Mouse (Mus musculus) midbrain, embryonic 16.5 days (tissue): ENCODE measurements around the gene Sphk2. TPM values are rescaled to one million over a fixed set of nuclear protein-coding genes. Genes with fewer than 3 reads are reported as not detected.

Experiments
- ATAC-seq: fragments of 200-750 bp; cut with Nextera tagmentation; 2 replicates; pipeline ENCODE4 v1.8.0; 2017; ENCODE audit warnings: moderate TSS enrichment
- H3K27ac ChIP-seq: fragments of 300-500 bp; sonication (generic); 2 replicates; pipeline ENCODE4 v1.5.1; 2014; ENCODE audit warnings: mild to moderate bottlenecking, low read length, mixed read lengths
- H3K27me3 ChIP-seq: fragments of 300-500 bp; sonication (generic); 2 replicates; pipeline ENCODE4 v1.6.1; 2014; ENCODE audit warnings: low read depth, low read length, mixed read lengths; ENCODE audit not compliant: control insufficient read depth, insufficient read depth
- H3K36me3 ChIP-seq: fragments of 300-500 bp; sonication (generic); 2 replicates; pipeline ENCODE4 v1.6.1; 2014; ENCODE audit warnings: mild to moderate bottlenecking, low read length, moderate library complexity, mixed read lengths; ENCODE audit not compliant: control insufficient read depth, insufficient read depth
- H3K4me1 ChIP-seq: fragments of 300-500 bp; sonication (generic); 2 replicates; pipeline ENCODE4 v1.6.1; 2014; ENCODE audit warnings: mild to moderate bottlenecking, low read length, mixed read lengths; ENCODE audit not compliant: control insufficient read depth, insufficient read depth
- H3K4me2 ChIP-seq: fragments of 300-500 bp; sonication (generic); 2 replicates; pipeline ENCODE4 v1.6.1; 2014; ENCODE audit warnings: mild to moderate bottlenecking, low read length, mixed read lengths
- H3K4me3 ChIP-seq: fragments of 300-500 bp; sonication (generic); 2 replicates; pipeline ENCODE4 v1.5.1; 2014; ENCODE audit warnings: low read depth, mild to moderate bottlenecking, low read length, moderate library complexity, mixed read lengths
- H3K9ac ChIP-seq: fragments of 300-500 bp; sonication (generic); 2 replicates; pipeline ENCODE4 v1.6.1; 2014; ENCODE audit warnings: low read depth, low read length, mixed read lengths
- H3K9me3 ChIP-seq: fragments of 300-500 bp; sonication (generic); replicated peaks from 2 replicates; pipeline ENCODE4 v1.6.1; 2014; ENCODE audit warnings: mild to moderate bottlenecking, low read length, mixed read lengths; ENCODE audit not compliant: control insufficient read depth, poor library complexity, severe bottlenecking
- WGBS: fragments of 180-500 bp; shearing (Covaris S2); extraction: QIAGEN DNeasy Blood & Tissue Kit; methylation state at CpG from one replicate; pipeline ENCODE4 v1.1.7; 2014; 5-methylcytosine and 5-hydroxymethylcytosine counted together
- polyA plus RNA-seq: library from polyadenylated mRNA; unstranded; fragments of >200 nt; fragmentation: Nextera tagmentation; extraction: Ambion mirVana; gene quantifications from 2 replicates; pipeline ENCODE4 v1.2.1, GENCODE M21; 2015

Sphk2 gene
- polyA plus RNA-seq, 1 experiment from 2014 or later, result 21.9 TPM

DNA sequence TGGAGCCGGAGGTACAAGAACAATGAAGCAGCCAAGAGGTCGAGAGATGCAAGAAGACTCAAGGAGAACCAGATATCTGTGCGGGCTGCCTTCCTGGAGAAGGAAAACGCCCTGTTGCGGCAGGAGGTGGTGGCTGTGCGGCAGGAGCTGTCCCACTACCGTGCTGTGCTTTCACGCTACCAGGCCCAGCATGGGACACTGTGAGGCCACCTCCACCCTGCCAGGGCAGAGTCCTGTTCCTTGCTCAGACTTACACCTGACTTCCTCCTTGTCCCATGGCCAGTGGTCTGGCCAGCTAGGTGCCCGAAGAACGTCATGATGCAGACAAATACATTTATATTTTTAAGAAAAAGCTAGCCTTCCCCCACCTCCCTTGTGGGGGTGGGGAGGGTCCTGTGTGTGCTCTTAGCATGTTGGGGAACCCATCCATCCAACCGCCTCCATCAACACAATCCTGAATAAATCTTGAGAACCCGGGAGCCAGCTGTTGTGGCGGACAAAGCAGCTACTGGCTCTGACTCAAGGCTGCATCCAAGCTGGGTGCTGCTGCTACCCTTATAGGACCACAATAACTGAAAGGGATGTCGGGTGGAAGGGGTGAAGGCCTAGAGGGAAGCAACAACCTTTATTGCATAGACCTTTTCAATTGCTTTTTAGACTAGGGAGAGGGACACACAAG, 8.0 kb downstream of the Sphk2 start:
- no peaks in the 10 kb centered on the region for H3K9me3 ChIP-seq
- WGBS, result 66% methylated on average over 14 of the region's 14 CpGs
- H3K36me3 ChIP-seq, result peaks cover 29% of the 10 kb centered on the region
- H3K4me3 ChIP-seq, result no peak overlapping the region
- H3K9ac ChIP-seq, result peak overlapping the region; percentile 38; the same call in 1 of the 2 replicates
- no peaks in the 10 kb centered on the region for H3K27me3 ChIP-seq
- peak overlapping the region; percentile 79 for H3K27ac ChIP-seq
- H3K4me1 ChIP-seq, result peaks cover 57% of the 10 kb centered on the region
- H3K4me2 ChIP-seq, result peak overlapping the region; percentile 98
- ATAC-seq, result no peak

GRCm38 (mm10) chr7:45709036-45709435, 8.8 kb downstream of the Sphk2 start:
- H3K27ac ChIP-seq, result peak overlapping the region; percentile 79
- no peaks in the 10 kb centered on the region for H3K9me3 ChIP-seq
- no peak overlapping the region for H3K9ac ChIP-seq
- 22% methylated on average over 6 of the region's 6 CpGs for WGBS
- ATAC-seq, result peak; percentile 15; the same call in 1 of the 2 replicates
- no peak overlapping the region for H3K4me3 ChIP-seq
- H3K27me3 ChIP-seq, result no peaks in the 10 kb centered on the region
- H3K36me3 ChIP-seq, result peaks cover 29% of the 10 kb centered on the region
- peaks cover 51% of the 10 kb centered on the region for H3K4me1 ChIP-seq
- peak overlapping the region; percentile 98 for H3K4me2 ChIP-seq

DNA sequence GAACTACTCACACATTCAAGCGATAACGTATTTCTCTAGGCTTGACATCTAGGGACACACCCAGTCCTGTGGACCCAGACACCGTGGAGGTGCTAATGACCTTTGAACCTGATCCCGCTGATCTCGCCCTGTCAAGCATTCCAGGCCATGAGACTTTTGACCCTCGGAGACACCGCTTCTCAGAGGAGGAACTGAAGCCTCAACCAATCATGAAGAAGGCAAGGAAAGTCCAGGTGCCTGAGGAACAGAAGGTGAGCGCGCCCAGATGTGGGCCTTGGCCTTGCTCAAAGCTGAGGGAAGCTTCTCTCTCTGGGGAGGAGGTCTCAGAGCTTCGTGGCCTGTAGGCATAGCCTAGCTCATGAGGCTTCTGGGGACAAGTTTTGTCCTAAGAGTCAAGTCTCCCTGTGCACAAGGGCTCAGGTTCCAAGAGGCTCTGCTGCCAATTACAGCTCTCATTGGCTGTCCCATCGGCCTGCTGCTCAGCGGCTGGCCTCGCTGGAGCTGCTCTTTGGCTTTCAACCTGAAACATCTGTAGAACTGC, 9.5 kb downstream of the Sphk2 start:
- peaks cover 28% of the 10 kb centered on the region for H3K36me3 ChIP-seq
- 56% methylated on average over 13 of the region's 13 CpGs for WGBS
- H3K27ac ChIP-seq, result peak overlapping the region; percentile 79
- H3K4me3 ChIP-seq, result no peak overlapping the region
- peak overlapping the region; percentile 31; the same call in 1 of the 2 replicates for H3K9ac ChIP-seq
- no peaks in the 10 kb centered on the region for H3K27me3 ChIP-seq
- no peak for ATAC-seq
- peak overlapping the region; percentile 98 for H3K4me2 ChIP-seq
- peaks cover 57% of the 10 kb centered on the region for H3K4me1 ChIP-seq
- H3K9me3 ChIP-seq, result no peaks in the 10 kb centered on the region

DNA sequence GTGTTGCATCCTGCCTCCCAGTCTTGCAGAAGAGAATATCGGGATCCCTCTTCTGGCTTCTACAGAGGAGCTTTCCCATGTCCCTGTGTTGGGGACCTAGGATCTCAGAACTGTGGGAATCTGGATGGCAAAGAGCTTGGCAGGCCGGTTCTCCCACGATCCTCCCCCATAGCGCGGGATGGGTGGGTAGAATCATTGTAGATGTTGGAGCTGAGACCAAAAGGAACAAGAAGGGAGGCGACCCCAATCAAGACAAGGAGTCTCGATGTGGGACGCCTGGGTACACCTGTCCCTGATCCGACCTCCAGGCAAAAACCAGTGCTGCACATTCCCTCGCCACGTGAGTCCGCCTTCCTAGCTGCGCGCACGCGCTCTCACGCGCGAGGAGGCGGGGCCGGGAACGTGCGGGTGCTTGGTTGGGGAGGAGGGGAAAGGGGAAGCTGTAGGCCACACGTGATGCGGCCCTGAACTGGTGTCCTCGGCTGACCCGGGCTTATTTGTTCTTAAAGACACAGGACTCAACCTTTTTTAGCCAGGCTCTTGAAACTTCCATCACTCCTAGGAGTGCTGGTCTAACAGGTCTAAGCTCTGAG, 10.3 kb downstream of the Sphk2 start:
- no peak for ATAC-seq
- Histone ChIP-seq H3K27me3 (no peaks in the 10 kb centered on the region), H3K9ac (peak overlapping the region; percentile 84), H3K4me3 (peak overlapping the region; percentile 62), H3K27ac (peak overlapping the region; percentile 60), H3K36me3 (peaks cover 20% of the 10 kb centered on the region), H3K4me2 (peak overlapping the region; percentile 98), H3K4me1 (peaks cover 65% of the 10 kb centered on the region), H3K9me3 (no peaks in the 10 kb centered on the region)
- 1% methylated on average over 27 of the region's 27 CpGs for WGBS

DNA sequence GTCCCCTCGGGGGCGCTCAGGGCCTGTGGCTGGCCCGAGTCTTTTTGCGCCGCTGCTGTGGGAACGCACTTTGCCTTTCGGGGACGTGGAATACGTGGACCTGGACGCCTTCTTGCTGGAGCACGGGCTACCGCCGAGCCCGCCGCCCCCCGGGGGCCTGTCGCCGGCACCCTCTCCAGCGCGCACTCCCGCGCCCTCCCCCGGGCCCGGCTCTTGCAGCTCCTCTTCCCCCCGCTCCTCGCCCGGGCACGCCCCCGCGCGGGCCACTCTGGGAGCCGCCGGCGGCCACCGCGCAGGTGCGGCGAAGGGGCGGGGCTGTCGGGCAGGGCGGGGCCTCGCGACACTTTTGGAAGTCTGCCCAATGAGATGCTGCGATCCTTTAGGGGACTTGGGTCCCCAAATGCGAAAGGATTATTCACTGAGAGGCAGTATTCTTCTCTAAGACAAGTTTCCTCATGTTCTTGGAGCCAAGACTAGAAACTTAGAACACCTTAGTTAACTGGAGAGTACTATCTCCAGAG, 11.0 kb downstream of the Sphk2 start:
- H3K9ac ChIP-seq, result peak overlapping the region; percentile 84
- peak overlapping the region; percentile 62 for H3K4me3 ChIP-seq
- H3K4me1 ChIP-seq, result peaks cover 65% of the 10 kb centered on the region
- peak overlapping the region; percentile 60 for H3K27ac ChIP-seq
- H3K36me3 ChIP-seq, result peaks cover 17% of the 10 kb centered on the region
- H3K27me3 ChIP-seq, result no peaks in the 10 kb centered on the region
- peak overlapping the region; percentile 98 for H3K4me2 ChIP-seq
- no peak for ATAC-seq
- no peaks in the 10 kb centered on the region for H3K9me3 ChIP-seq
- WGBS, result under 1% methylated on average over 42 of the region's 45 CpGs

DNA sequence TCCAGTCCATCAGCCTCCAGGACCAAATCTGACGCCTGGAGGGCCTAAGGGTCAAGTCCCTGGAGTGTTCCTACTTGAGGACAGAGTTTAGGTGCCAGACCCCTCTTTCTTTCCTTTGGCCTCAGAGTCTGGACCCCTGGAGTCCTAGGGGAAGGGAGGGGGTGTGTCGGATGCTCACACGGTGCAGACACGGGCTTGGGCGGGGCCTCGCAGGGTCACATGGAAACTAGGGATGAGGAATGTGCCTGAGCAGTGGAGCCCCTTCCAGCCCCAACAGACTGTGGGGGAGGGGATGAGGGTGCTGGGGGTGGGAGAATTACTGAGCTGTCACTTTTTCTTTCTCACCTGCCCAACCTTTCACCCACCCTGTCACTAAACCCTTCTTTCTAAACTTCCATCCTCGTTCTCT, 11.9 kb downstream of the Sphk2 start:
- H3K36me3 ChIP-seq, result peaks cover 8% of the 10 kb centered on the region
- WGBS, result 0% methylated on average over 7 of the region's 7 CpGs
- peaks cover 72% of the 10 kb centered on the region for H3K4me1 ChIP-seq
- H3K4me2 ChIP-seq, result peak overlapping the region; percentile 98
- H3K4me3 ChIP-seq, result peak overlapping the region; percentile 62
- H3K9ac ChIP-seq, result peak overlapping the region; percentile 84
- no peak for ATAC-seq
- no peaks in the 10 kb centered on the region for H3K9me3 ChIP-seq
- H3K27ac ChIP-seq, result no peak overlapping the region
- no peaks in the 10 kb centered on the region for H3K27me3 ChIP-seq

GRCm38 (mm10) chr7:45705443-45705864, 12.3 kb downstream of the Sphk2 start:
- no peaks in the 10 kb centered on the region for H3K27me3 ChIP-seq
- peak overlapping the region; percentile 67 for H3K27ac ChIP-seq
- WGBS, result 0% methylated on average over 21 of the region's 21 CpGs
- H3K4me3 ChIP-seq, result peak overlapping the region; percentile 62
- H3K9ac ChIP-seq, result peak overlapping the region; percentile 84
- H3K9me3 ChIP-seq, result no peaks in the 10 kb centered on the region
- peaks cover 4% of the 10 kb centered on the region; the same call in 1 of the 2 replicates for H3K36me3 ChIP-seq
- H3K4me1 ChIP-seq, result peaks cover 76% of the 10 kb centered on the region
- H3K4me2 ChIP-seq, result peak overlapping the region; percentile 98
- no peak for ATAC-seq

GRCm38 (mm10) chr7:45704730-45705442, 12.9 kb downstream of the Sphk2 start, which contains the start of gene Dbp:
Gene Dbp (plus strand): TSS chr7:45705088.
- H3K9me3 ChIP-seq, result no peaks in the 10 kb centered on the region
- peaks cover 72% of the 10 kb centered on the region for H3K4me1 ChIP-seq
- H3K36me3 ChIP-seq, result peaks cover under 1% of the 10 kb centered on the region; the same call in 1 of the 2 replicates
- H3K4me3 ChIP-seq, result peak within 1 kb of the TSS; percentile 62
- peak; percentile 82 for ATAC-seq
- peak within 1 kb of the TSS; percentile 84 for H3K9ac ChIP-seq
- H3K27ac ChIP-seq, result peak within 1 kb of the TSS; percentile 86
- peak within 1 kb of the TSS; percentile 98 for H3K4me2 ChIP-seq
- no peaks in the 10 kb centered on the region for H3K27me3 ChIP-seq
- WGBS, result 0% methylated on average over 36 of the region's 36 CpGs
